Mouse (Mus musculus) spleen, adult 10 weeks (tissue): ENCODE results near the gene Sec61a2. TPM values are rescaled to one million over a fixed set of nuclear protein-coding genes. Genes with fewer than 3 reads are reported as not detected.

Source experiments
- polyA plus RNA-seq: library from polyadenylated mRNA; stranded (reverse); fragments of 350-450 nt; fragmentation: Illumina TruSeq; extraction: RNeasy Lipid Tissue Mini Kit (QIAGEN cat#74804); gene quantifications from one replicate; pipeline ENCODE4 v1.2.3, GENCODE M21; 2015; ENCODE audit warnings: low replicate concordance; ENCODE audit not compliant: insufficient read depth

The Sec61a2 gene
- 39.0 TPM for polyA plus RNA-seq

DNA sequence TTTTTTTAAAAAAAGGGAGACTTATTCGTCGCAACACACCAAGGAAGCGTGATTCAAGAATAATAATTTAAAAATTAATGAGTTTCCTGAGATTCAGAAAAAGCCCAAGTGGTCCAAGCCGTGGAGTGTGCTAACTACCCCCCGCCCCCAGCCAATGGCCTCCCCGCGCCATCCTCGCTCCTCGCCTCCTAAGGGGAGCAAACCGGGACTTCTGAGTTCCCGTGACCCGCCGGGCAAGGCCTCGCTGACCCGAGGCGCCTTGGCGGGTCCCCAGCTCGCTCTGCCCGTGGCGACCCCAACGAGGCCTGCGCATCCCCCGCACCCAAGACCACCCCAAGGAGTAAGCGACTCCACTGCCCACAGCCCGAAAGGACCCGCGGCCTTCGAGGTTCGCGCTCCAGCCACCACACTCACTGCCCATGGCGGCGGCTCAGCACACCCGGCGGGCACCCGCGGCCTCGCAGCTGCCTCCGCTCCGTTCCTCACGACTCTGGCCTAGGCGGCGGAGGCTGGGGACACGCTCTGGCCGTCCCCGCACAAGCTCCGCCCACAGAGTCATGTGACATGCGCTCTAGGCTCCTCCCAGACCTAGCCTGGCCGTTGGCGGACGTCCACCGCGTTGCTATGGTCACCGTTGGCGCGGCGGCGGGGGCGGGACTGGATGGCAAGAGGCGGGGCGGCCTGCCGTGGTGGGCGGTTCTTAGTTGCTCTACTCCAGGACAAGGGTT, at the start of gene Sec61a2:
Sec61a2 (minus strand) TSS at position 590 of the 728 bp plus-strand sequence.

DNA sequence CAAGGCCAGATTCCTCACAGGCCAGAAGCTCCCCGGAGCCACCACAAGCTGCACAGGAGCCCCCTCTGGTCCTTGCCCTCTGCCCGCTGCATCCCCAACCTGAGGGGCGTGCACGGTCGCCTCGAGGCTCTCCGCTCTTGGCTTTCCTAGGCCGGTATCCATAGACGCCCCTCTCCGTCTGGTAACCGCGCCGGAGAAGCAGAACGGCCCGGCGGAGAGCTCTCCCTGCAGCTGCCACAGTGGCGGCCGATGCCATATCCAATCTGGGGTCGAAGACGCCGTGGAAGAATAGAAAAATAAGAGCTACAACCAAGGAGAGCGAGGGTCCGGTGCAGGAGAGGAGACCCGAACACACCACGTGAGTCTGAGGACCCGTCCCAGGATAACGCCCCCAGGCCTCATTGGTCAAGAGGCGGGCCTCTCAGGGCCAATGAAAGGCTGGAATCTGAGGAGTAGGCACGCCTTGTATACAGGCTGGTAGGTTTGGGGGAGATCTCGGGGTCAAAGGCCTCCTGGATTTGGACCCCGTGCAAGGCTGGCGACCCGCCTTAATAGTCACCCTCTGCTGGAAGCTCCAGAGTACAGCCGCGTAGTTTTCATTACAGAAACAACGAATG, 47.3 kb upstream of the Sec61a2 start, which contains the start of gene Dhtkd1:
Dhtkd1 (minus strand) TSS at position 377 of the 617 bp plus-strand sequence.

DNA sequence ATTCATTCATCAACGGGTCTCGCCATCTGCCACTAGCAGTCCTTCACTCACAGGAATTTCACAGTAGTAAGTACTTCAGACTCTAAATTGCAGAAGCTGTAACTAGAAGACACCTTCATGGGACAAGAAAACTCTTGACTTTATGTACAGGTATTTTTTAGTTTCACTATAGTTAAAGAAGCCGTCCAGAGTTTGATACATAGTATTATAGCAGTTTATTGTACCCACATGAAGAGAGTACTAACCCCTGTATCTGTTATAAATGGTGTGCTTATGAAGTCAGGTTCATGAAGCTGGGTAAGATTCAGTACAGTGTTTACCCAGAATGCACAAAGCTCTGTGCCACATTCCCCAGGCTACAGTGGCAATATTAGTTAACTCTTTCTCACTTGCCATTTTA, 32.4 kb downstream of the Sec61a2 start, which contains the start of gene Gm13199:
Gm13199 (minus strand) TSS at position 101 of the 400 bp plus-strand sequence.

DNA sequence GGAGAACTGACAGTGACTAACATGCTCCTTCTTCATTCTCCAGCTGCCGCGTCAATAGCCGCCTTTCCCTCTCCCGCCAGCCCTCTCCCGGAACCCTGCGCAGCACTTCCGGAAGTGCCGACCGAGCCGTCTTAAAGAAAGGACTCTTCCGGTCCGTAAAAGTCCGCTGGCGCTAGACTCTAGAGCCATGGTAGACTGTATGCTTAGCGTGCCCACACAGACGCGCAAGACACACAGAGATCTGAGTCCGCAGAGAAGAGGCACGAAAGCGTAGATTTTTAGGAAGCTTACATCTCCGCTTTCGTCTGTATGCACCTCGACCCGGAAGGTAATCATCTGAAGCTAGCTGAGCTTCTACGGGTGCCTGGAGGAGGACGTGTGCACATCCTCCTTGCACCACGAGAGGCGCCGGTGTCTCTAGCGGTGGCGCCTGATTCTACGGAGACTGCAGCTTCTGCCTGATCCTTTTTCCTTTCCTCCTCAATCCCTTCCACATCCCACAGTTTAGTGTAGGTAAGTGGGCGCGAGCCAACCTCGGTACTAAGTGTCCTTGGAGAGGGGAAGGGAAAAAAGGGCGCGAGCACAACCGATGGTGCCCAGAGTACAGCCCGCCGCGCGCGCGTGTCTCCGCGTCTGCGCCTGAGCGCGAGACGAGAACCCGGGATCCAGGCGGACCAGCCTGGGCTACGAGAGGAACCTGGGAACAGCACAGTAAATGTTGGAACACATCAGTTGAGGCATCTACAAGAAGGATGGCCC, 50.2 kb downstream of the Sec61a2 start, which contains the start of the genes Nudt5 and Cdc123:
Nudt5 (plus strand) TSS at position 147 of the 759 bp plus-strand sequence.
Cdc123 (minus strand) TSS at position 292 of the 759 bp plus-strand sequence.

Other genes with a start within 250 kb of the Sec61a2 start
- 22.1 TPM for gene Camk1d, start 180.9 kb downstream of the Sec61a2 start, polyA plus RNA-seq
- 34.4 TPM for gene Nudt5, start 50.4 kb downstream of the Sec61a2 start, polyA plus RNA-seq
- gene Cdc123, start 50.3 kb downstream of the Sec61a2 start, polyA plus RNA-seq: 133 TPM
- gene Gm13199, start 32.5 kb downstream of the Sec61a2 start, polyA plus RNA-seq: 1.6 TPM
- gene Dhtkd1, start 47.4 kb upstream of the Sec61a2 start, polyA plus RNA-seq: 0.91 TPM
- 50.3 TPM for gene Upf2, start 56.0 kb upstream of the Sec61a2 start, polyA plus RNA-seq
- gene Proser2, start 234.8 kb upstream of the Sec61a2 start, polyA plus RNA-seq: 2.6 TPM